Mouse (Mus musculus): ENCODE data around the gene Rbfox1.

Rbfox1 gene

GRCm38 (mm10) chr16:7081684-7082255 is 1196.6 kb downstream of the Rbfox1 start:
- DNase-seq (ENCODE audit: low spot score in 2 of 2) = no peak

GRCm38 (mm10) chr16:7083937-7084336 is 1198.8 kb downstream of the Rbfox1 start:
- no peak for DNase-seq (ENCODE audit: low spot score in 2 of 2)

GRCm38 (mm10) chr16:7088601-7089430 is 1203.7 kb downstream of the Rbfox1 start:
- no peak for DNase-seq (ENCODE audit: low spot score in 2 of 2)

GRCm38 (mm10) chr16:7089475-7089874 is 1204.3 kb downstream of the Rbfox1 start:
- DNase-seq (ENCODE audit: low spot score in 2 of 2) = no peak

- no peak for DNase-seq (ENCODE audit: low spot score in 2 of 2)
Measured at GRCm38 (mm10) chr16:7090205-7090604, 1205.0 kb downstream of the Rbfox1 start.

- no peak for DNase-seq (ENCODE audit: low spot score in 2 of 2)
Measured at GRCm38 (mm10) chr16:7092811-7093210, 1207.7 kb downstream of the Rbfox1 start.

GRCm38 (mm10) chr16:7093686-7094085 is 1208.5 kb downstream of the Rbfox1 start:
- DNase-seq (ENCODE audit: low spot score in 2 of 2) = no peak

- DNase-seq (ENCODE audit: low spot score in 2 of 2) = no peak
Measured at GRCm38 (mm10) chr16:7094181-7094749, 1209.1 kb downstream of the Rbfox1 start.

GRCm38 (mm10) chr16:7097071-7097470 is 1211.9 kb downstream of the Rbfox1 start:
- peak in 1 of 2 experiments; percentile 28 for DNase-seq (ENCODE audit: low spot score in 2 of 2)

GRCm38 (mm10) chr16:7097951-7098710 is 1213.0 kb downstream of the Rbfox1 start:
- DNase-seq (ENCODE audit: low spot score in 2 of 2) = no peak

GRCm38 (mm10) chr16:7099506-7100300 is 1214.5 kb downstream of the Rbfox1 start:
- DNase-seq (ENCODE audit: low spot score in 2 of 2) = peak; percentile 88 to 94

GRCm38 (mm10) chr16:7102486-7102885 is 1217.3 kb downstream of the Rbfox1 start:
- DNase-seq (ENCODE audit: low spot score in 2 of 2) = no peak

GRCm38 (mm10) chr16:7103301-7103700 is 1218.1 kb downstream of the Rbfox1 start:
- DNase-seq (ENCODE audit: low spot score in 2 of 2) = no peak

- no peak for DNase-seq (ENCODE audit: low spot score in 2 of 2)
Measured at GRCm38 (mm10) chr16:7106450-7107015, 1221.4 kb downstream of the Rbfox1 start.

- no peak for DNase-seq (ENCODE audit: low spot score in 2 of 2)
Measured at GRCm38 (mm10) chr16:7115945-7116344, 1230.8 kb downstream of the Rbfox1 start.

GRCm38 (mm10) chr16:7129591-7129990 is 1244.4 kb downstream of the Rbfox1 start:
- DNase-seq (ENCODE audit: low spot score in 2 of 2) = no peak

GRCm38 (mm10) chr16:7132434-7132833 is 1247.3 kb downstream of the Rbfox1 start:
- no peak for DNase-seq (ENCODE audit: low spot score in 2 of 2)

- DNase-seq (ENCODE audit: low spot score in 2 of 2) = peak; percentile 70 to 72
Measured at GRCm38 (mm10) chr16:7136971-7137370, 1251.8 kb downstream of the Rbfox1 start.

GRCm38 (mm10) chr16:7139480-7139879 is 1254.3 kb downstream of the Rbfox1 start:
- DNase-seq (ENCODE audit: low spot score in 2 of 2) = no peak

GRCm38 (mm10) chr16:7140909-7141308 is 1255.8 kb downstream of the Rbfox1 start:
- no peak for DNase-seq (ENCODE audit: low spot score in 2 of 2)

- DNase-seq (ENCODE audit: low spot score in 2 of 2) = no peak
Measured at GRCm38 (mm10) chr16:7145505-7145904, 1260.3 kb downstream of the Rbfox1 start.

All from right cerebral cortex, postnatal 10 days (tissue).